Mouse (Mus musculus) kidney, adult 2 months (tissue): ENCODE data around the gene Prpf40a.

Source experiments
- CTCF ChIP-seq: fragments of 200-500 bp; conservative IDR thresholded peaks from 2 replicates; pipeline ENCODE4 v1.5.1; 2011; ENCODE audit warnings: low read depth, mild to moderate bottlenecking, control low read depth, low read length, moderate library complexity, mixed read lengths; ENCODE audit not compliant: insufficient read depth, insufficient read length
- POLR2A ChIP-seq: fragments of 200-500 bp; IDR thresholded peaks from one replicate; pipeline ENCODE4 v1.6.1; 2011; ENCODE audit warnings: low read depth, low read length, control low read depth

GRCm38 (mm10) chr2:53192386-53192785 lies 1.3 kb upstream of the Prpf40a start:
- no peak for TF ChIP-seq CTCF
- no peak for TF ChIP-seq POLR2A
